Mouse (Mus musculus) c-Kit-positive CD71-positive TER-119-positive erythroid progenitor cells, embryonic 14.5 days (primary cell): ENCODE measurements around the gene Htatip2.
A peak's percentile ranks its signal among the peaks of the same experiment; 100 is the strongest.

Experiments used
- DNase-seq: peaks from one replicate; pipeline ENCODE4 v3.0.0-alpha.2; 2013; ENCODE audit warnings: low spot score

The Htatip2 gene

DNA sequence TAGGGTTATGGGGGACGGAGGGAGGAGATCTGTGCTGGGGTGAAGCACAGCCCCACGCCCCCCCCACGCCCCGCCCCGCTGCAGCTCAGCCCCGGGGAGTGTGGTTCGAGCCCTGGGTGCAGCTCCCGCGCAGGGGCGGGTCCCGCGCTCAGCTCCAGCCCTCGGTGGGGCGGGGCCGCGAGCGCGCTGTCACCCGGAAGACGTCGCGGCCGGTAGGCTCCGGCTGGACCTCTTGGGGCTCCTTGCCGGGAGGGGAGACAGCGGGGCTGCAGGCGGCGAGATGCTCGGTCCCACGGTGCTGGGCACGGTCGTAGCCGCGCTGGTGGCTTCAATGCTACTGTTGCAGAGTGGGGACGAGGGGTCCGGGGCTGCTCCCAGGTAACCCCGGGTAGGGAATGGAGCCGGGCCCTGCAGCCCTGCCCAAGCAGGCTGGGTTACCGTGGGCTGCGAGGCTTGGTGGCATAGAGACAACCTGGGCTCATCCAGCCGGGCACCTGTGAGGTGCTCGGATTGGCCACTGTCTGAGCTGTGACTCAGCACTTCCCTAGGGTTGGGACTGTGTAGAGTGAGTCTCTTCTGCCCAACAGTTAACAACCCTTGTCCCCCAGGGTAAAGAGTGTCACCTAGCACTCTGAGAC, at the start of gene Htatip2:
Gene Htatip2, plus strand, starts transcription at position 182 of the 638 bp plus-strand sequence.
- peak; percentile 60 for DNase-seq

DNA sequence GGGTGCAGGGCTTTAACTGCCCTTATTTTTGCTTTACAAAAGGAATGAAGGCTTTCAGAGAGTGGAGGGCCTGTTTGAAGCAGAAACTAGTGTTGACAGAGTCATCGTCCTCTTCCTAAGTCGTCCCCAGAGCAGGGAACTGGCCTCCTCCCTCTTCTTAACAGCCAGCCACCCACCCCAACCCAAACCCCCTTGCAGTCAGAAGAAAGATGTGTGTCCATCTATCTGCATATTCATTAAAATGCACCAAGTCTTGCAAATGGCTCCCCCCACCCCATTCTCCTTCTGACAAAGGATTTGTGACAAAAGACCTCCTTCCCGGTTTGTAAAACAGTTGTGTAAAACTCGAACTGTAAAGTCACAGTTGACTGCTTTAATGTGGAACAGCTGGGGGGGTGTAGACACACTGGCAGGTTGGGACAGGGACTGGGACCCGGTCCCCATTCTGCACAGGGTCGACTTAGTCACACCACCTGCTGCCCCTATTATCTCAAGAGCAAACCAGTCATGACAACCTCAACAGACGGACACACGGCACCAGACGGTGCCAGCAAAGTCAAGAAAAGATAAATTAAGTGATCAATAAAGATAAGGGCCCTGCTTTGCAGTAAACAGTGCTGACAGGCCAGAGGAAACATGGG, 49.4 kb upstream of the Htatip2 start:
- no peak for DNase-seq

DNA sequence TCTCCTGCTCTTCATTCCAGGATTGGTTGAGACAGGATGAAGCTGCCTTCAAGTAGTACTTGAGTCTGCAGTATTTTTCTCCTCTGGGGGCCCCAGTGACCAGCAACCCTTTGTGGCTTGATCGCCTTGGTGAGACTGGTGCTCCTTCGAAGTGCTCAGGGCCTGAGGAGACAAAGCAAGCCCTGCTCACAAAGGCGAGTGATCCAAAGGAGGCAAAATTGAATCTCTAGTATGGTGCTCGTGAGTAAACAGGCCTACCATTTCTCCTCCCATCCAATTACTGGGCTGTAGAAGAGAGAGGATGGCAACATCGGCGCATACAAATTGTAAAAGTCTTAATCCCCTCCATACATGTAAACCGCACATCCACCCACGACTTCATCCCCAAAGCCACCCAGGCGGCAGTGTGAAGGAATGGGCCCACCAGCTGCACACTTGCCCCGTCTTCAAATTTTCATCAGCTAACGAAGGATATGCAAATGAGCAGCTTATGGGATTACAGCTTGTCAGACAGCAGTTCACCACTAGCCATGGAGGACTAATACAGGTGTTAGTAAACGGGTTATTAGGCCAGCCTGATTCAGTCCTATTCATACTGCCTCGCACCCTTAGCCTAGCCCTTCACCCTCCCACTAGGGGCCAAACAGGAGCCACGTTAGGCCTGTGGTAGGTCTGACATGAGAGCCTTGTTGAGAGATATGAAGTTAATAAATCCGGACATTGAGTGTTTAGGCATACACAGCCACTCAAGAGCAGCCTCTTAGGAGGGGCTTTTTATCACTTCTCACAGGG, 40.8 kb upstream of the Htatip2 start:
- DNase-seq, result no peak

DNA sequence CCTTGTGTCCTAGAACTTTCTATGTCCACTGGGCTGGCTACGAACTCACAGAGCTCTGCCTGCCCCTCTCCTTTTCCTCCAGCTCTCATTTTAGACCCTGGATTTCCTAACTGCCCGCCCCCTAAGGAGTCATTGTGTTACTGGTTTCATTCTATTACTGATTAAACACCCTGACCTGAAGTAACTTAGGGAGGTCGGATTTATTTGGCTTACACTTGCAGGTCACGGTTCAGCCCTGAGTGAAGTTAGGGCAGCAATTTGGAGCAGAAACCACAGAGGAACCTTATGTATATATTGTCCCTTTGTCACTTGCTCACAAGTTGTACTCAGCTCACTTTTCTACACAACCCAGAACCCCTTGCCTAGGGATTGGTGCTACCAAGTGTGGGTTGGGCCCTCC, 24.6 kb upstream of the Htatip2 start:
- DNase-seq, result no peak

- DNase-seq, result no peak
These were observed 19.5 kb upstream of the Htatip2 start for GRCm38 (mm10) chr7:49739448-49739847.

GRCm38 (mm10) chr7:49741474-49741873, 17.4 kb upstream of the Htatip2 start:
- DNase-seq, result no peak

GRCm38 (mm10) chr7:49741923-49742322, 17.0 kb upstream of the Htatip2 start:
- DNase-seq, result no peak

DNA sequence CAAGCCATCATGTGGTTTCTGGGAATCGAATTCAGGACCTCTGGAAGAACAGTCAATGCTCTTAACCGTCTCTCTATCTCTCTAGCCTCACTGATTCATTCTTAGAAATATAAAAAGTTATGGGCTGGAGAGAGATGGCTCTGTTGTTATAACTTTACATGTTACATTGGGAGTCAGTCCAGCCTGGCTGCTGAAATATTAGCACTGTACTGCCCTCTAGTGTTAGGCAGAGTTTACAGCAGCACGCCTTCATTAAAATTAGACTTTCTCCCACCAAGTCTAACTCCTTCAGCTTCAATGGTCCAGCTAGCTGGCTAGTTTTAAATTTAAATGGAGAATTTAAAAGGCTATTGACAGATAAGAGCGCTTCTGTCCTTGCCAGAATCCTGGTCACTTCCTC, 7.8 kb upstream of the Htatip2 start:
- DNase-seq, result no peak

DNA sequence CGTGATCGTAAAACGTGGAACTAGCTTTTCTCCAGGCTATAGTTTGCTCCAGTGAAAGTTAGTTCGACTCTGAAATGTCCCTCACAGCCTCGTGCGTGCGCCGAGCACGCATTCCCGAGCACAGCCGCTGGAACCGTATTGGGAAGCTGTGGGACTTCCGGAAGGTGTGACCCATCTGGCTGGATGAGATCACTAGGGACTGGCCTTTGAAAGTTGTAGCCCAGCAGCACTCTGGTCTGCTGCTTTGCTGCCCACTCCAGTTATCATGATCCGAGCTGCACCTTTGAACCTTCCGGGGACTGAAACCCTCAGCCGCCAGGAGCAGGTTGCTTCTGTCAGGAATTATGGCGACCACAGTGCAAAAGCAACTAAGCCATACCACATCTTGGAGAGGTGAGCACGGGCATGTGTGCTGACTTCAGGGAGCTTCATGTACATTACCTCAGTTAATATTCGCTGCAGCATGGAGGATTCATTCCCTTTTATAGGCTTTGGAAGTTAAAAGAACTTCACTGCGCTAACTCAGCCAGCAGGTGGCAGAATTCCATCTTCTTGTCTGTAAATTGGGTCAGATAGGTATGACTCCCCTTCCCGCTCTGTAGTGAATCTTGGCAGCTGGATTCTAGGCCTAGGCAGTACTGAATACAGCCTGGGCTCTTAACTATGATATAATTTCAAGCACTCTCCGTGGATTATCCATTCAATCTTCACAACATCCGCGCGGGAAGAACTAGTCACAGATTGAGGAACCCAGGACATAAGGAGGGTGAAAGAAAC, 6.0 kb upstream of the Htatip2 start:
- peak; percentile 56 for DNase-seq

DNA sequence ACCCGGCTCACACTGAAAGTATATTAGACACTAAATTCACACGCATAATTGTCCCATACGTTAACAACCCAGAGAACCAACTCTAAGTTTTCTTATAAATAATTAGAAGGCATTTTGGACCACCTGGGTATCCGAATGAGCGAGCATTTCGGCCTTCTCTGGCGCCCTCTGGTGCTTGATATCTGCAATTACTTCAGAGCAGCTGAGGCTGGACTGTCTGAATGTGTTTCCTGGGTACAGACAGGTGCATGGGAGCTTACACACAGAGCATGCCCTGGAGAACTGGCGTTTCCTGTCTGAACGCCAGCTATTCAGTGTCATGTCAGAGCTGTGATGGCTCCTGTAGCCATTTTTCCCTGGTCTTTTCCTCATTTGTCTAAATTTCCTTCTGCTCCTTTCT, 4.1 kb upstream of the Htatip2 start:
- peak; percentile 57 for DNase-seq

DNA sequence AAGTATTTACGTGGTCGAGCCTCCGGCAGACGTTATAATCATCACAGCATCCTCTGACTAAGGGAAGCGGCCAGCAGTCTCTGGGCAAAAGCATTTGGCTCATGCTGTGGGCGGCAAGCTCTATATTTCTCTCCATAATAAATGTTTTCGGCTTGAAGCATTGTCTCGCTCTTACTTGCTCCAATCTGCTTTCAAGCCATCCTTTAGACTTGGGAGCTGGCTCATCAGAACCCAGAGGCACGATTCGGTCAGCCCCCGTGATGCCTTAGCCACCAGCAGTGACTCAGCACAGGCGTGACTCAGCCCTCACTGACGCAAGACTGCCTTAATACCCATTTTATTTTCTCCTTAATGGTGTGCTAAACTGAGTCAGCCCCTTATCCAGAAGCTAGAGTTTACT, 3.7 kb downstream of the Htatip2 start:
- peak; percentile 82 for DNase-seq

GRCm38 (mm10) chr7:49764011-49764716, 5.2 kb downstream of the Htatip2 start:
- peak; percentile 81 for DNase-seq

DNA sequence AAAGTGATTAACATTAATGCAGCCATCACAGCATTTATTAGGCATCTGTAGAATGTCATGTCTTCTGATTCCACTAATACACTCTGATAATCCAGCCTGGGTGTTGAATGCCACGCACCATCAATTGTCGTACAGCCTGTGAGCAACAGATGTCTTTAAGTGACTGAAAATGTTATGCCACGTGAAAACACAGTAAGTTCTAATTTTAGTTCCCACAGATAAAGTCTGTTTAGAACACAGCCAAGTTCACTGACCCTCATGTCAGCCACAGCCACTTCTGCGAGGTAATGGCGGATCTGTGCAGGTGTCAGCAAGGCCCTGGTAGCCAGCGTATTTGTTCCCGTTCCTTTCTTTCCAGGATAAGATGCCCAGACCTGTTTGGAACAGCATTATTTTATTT, 7.3 kb downstream of the Htatip2 start:
- DNase-seq, result no peak

GRCm38 (mm10) chr7:49768509-49768908, 9.6 kb downstream of the Htatip2 start:
- no peak for DNase-seq

- no peak for DNase-seq
These were observed 15.5 kb downstream of the Htatip2 start for GRCm38 (mm10) chr7:49774396-49774795.

DNA sequence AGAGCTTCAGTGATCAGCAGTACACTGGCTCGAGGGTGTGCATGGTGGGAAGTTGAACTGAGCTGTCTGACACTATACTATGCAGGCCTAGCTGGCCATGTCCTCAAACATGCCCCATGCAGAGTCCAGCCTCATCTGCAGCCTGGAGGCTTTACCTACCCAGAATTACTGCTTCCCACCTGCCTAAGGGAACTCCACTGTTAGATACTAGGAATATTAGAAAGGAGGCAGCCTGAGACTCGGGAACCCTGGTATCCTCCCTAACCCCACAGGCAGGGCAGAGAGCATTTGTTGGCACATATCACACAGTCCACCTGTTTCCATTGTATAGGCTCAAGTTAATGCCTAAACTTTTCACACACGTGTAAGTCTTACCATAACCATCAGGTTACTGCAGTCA, 18.7 kb downstream of the Htatip2 start:
- no peak for DNase-seq

DNA sequence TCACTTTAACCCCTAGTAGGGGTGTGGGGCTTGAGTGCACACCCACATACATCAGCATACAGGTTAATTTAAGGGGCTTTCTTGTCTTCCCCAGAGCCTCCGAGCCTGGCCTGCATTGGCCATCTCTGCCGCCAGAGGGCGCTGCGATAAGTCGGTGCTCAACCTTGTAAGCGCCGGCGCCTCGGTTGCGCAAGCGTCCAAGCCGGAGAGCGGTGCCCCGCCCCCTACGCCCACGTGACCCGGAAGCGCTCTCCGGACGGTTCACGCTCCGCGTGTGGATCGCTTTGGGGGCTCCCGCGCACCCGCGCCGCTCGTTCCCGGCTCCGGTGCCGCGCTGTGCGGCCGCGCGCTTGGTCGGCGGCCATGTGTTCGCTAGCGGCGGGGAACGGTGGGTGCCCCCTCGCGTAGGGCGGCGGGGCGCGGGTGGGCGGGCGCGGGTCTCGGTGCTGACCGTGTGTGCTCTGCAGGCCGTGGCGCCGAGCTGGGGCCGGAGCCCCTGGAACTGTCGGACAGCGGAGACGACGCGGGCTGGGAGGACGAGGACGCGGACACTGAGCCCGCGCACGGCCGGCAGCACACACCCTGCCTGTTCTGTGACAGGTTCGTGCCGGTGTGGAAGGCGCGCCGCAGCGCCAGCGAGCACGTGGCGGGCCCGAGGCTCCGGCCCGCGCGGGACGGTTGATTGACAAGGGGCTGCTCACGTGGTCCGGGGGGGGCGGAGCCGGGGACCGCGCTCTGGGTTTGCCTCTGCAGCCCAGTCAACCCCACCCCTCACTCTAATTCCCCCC, 19.4 kb downstream of the Htatip2 start, which contains the start of gene Prmt3:
Gene Prmt3, plus strand, starts transcription at position 233 of the 788 bp plus-strand sequence.
- peak; percentile 95 for DNase-seq

- no peak for DNase-seq
These were observed 20.1 kb downstream of the Htatip2 start for GRCm38 (mm10) chr7:49778904-49779615.

DNA sequence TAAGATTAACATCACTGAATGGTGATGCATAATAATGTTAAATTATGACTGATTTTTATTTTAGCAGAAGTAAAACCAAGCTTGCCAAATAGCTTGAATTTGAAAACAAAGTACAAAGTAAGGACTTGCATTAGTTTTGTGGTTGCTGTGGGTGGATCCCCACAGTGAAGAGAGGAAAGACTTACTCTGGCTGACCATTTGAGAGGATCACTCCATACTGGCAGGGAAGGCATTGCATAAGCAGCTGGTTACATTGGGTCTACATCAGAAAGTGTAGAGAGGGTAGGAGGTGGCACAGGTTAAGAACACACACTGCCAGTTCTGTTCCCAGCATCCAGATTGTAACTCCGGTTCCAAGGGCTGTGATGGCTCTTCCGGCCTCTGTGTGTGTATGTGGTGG, 24.1 kb downstream of the Htatip2 start:
- no peak for DNase-seq

- DNase-seq, result no peak
These were observed 26.2 kb downstream of the Htatip2 start for GRCm38 (mm10) chr7:49785141-49785540.
